Mouse (Mus musculus) liver, adult 2 months (tissue): ENCODE data around the gene Pecam1.

ENCODE experiments used
- CTCF ChIP-seq: fragments of 200-500 bp; IDR thresholded peaks from 2 replicates; pipeline ENCODE4 v1.5.1; 2011; ENCODE audit warnings: low read depth, low read length, control low read depth
- POLR2A ChIP-seq: fragments of 200-500 bp; IDR thresholded peaks from 2 replicates; pipeline ENCODE4 v1.6.1; 2011; ENCODE audit warnings: low read length, control low read depth; ENCODE audit not compliant: insufficient read depth; ENCODE audit errors: extremely low read depth

DNA sequence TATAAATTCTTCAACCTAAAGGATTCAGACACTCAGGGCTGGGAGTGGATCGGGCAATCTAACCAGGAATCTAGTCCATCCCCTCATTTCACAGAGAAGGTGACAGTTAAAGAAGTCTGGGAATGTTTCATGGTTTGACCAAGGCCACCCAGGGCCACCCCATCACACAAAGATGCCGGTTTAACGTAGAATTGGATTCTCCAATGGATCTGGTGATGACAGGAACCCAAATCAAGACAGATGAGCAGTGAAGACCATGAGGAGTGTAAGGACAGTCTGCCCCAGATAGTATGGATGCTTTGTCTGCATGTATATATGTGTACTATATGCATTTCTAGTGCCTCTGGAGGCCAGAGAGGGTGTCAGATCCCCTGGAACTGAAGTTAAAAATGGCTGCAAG lies 80.2 kb downstream of the Pecam1 start:
- TF ChIP-seq CTCF, result no peak
- TF ChIP-seq POLR2A, result no peak
